Mouse (Mus musculus) ovary, postnatal 10 days (tissue): ENCODE data around the gene Myl3.

ENCODE experiments used
- DNase-seq: peaks from one replicate; pipeline ENCODE4 v3.0.0; 2022; ENCODE audit warnings: low spot score

The Myl3 gene

DNA sequence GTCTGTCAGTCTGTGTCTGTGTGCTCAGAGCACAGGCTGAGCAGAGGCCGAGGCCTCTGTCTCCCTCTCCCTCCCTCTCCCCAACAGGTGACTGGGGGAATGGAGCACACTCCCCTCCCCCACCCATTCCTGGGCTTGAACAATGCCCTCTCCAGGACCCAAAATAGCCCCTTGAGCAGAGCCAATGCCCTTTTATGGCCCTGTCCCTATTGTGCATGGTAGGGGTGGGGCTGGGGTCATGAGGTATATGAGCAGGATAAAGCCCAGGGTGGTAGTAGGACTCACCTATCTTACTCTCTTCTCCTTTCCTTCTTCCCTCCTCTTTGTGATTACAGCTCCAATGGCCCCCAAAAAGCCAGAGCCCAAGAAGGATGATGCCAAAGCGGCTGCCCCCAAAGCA is 21.7 kb downstream of the Myl3 start:
- no peak for DNase-seq

DNA sequence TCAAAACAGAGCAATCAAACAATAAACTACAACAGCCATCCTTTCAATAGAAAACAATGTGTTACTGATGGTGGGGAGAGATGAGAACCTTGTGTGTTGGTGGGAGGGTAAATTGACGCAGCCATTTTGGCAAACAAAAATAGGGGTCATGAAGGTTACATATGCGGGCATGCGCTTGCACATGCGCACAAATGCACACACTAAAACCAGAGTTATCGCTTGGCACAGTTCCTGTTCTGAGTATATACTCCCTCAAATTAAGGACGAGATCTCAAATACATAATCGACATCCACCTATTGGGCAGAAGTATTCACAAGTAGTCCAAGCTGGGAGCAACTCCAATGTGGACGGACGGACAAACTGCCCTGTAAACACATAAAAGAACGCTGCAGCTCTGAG is 30.7 kb downstream of the Myl3 start:
- no peak for DNase-seq

DNA sequence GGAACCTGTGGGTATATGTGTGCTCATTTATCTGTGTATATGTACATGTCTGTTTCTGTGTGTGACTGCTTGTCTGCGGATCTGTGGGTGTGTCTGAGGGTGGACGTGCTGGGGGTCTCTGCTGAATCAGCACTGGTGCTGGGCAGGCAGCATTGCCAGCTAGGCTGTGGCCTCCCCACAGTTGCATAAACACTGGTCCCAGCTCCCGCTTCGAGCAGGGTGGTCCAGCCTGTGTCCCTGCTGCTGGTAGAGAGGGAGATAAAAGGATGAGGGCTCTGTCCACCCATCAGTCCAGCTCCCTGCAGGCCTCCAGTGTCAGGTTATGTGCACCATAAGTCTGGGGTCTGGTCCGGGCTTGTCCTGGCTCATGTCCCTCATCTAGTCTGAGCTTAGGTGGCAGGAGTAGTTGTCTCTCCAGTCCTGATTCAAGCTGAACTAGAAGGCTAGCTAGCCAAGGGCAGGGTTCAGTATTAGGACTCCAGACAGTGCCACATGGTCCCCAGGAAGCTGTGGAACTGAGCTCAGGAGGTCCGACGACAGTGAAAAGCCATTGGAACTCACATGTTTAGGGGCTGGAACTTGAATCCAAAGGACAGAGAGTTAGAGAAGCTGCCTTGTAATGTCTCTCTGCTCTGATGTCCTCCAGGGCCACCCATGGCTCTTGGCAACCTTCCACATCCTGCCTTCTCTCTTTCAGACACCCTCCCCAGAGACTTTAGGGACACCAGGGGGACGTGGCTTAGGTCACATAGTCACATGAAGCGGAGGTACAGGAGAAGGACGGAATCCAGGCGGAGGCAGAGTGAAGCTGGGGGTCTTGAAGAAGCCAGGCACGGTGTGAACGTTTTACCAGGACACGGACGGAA is 33.0 kb downstream of the Myl3 start:
- no peak for DNase-seq

DNA sequence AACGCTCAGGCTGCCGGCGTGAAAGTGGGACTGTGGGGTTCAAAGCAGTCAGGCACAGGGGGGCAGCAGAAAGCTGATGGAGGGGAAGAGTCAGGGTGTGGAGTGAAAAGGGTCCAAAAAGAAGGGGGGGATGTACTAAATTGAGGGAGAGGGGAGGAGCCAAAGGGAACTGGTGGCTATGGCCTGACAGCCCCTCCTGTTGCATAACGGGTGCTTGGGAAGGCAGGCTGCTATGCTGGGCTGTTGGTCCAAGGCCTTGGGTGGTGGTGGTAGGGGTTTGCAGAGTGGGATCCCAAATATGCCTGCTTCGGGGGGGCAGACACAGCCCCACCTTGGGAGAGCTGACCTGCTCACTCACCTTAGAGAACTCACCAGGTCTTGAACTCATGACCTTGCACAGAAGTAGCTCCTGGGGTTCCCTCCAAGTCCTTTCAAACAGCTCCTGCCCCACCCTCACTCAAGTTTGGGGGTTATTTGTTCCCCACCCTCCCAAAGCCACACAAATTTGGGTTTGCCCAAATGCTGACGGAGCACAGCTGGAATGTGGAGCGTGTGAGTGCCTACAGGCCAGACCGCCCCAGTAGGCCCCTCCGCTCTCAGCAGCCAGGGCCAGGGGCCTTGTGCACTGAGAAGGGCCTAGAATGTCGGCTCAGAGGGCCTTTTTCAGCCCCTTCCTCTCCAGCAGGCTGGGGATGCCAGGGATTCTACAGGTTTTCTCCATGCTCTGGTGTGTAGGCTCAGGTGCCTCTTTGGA is 33.8 kb downstream of the Myl3 start:
- DNase-seq, result no peak

DNA sequence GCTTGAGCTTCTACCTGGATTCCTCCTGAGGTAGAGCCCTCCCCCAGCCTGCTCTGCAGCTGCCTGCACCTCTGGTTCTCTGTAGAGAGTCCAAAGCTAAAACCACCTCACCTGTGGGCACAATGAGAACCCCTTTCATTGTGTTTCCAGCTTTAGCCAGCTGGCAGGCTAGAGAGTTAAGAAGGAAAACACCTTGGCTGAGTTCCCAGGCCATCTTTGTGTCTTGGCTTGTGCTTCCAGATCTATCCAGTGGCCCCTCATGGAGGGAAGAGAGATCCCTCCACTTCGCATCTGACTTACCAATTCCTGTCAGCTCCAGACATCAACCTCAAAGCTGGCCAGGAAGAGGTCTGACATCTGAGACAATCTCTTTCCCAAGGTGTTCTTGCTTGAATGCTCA is 36.4 kb downstream of the Myl3 start:
- DNase-seq, result no peak

DNA sequence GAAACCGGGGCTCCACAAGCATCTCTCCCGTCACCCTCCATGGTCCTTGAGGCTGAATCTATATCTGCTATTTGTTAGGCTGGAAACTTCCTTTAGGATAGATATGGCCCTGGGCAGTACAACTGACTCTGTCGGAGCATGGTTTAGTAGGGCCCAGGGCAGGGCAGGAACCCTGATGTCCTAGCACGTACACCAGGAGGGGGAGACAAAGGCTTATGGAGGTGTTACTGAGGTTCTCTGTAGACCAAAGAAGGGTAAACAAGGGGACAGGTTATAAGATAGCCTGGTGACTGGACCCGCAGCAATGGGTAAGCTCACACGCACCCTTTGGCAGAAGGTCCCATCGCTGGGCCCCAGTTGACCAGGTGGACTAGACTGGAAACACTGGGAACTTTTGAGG is 36.9 kb downstream of the Myl3 start:
- no peak for DNase-seq

DNA sequence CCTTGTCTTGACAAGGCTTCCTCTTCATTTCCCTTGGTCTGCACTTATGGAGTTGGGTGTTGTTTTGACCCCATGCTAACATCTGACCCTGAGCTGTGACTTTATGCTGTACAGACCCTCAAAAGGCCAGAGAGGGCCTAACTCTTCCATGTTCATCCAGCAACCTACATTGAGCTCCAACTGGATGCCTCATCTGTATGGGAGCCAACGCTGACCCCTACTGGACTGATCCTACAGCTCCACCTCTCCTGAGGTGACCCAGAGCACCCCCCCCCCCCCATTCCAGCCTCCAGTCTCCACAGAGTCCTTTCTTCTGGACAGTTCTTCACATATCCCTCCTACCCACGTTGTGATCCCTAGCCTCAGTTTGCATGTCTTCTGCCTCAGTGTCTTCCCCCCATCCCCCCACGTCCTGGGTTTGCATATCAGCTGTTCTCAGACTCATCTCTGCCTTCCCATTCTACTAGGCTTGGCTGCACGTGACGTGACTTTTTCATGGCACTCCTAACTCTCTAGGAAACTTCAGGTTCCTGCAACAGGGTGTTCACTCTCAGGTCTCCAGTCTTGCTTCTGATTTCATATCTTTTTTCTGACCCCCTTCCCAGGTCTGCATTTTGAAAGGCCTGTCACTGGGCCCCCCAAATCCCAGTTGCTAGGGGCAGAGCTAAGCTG is 37.7 kb downstream of the Myl3 start:
- no peak for DNase-seq

DNA sequence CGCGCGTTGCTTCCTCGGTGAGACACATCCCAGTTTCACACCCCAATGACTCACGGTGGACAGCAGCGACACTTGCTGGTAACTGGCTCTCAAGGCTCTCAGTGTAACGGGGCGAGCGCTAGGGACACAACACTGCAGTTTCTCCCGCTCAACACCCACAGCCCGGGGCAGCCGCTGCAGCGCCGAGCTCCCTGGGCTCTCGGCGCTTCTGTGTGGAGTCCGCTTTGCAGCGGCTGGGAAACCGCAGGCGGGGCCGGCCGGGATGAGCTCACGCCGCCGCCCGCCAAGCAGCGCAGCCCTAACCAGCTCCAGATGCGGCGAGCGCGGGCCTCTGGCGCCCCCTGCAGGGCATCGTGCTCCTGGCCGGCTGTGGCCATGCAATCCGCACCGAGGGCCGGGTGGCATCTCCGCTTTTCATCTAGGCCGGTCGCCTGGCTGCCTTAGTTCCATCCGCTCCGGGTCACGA is 39.6 kb downstream of the Myl3 start:
- DNase-seq, result peak; percentile 95

DNA sequence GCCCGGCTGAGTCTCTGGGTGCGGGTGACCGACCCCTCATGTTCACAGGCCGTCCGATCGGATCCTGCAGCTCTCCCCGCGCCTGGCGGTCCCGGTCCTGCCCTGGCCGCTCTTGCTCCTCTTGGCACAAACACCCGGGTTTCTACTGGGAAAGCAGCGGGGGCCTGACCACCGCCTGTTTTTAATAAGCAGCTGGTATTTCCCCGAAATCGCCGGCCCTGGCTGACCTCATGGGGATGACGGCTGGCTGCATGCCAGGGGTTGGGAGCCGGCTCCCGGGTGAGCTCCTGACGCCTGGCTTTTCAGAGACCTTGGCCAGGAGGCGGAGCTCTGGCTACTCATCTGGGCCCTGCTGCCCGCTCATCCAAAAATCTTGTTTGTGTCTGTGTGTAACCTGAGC is 40.1 kb downstream of the Myl3 start:
- DNase-seq, result peak; percentile 85

DNA sequence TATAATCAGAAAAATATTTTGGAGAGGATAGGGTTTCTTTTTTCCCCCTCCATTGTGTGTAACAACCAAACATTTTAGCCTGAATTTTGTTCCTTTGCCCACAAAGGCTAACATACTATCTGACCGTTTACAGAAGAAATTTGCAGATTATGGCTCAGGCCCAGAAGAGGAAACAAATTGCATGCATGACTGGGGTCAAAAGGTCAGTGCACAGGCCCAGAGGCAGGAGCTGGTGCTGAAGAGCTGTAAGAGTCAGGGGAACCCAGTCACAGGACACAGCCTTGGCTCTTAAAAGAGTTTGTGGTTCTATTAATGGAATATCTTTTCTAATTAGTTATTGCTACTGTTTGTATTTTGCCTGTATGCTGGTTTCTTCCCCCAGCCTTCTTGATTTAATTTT is 42.0 kb downstream of the Myl3 start:
- no peak for DNase-seq

DNA sequence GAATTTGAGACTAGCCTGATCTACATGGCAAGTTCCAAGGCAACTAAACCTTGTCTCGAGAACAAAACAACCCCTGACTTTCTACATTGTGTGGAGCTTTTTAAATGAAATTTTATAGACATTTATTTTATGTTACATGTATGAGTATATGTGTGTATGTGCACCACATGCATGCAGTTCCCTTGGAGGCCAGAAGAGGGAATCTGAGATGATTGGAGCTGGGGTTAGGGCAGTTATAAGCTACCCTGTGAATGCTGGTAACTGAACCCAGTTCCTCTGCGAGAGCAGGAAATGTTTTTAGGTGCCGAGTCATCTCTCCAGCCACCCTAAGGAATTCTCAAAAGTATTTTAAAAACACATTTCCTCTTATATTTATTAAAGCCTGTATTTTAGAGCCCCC is 46.5 kb downstream of the Myl3 start:
- DNase-seq, result no peak

DNA sequence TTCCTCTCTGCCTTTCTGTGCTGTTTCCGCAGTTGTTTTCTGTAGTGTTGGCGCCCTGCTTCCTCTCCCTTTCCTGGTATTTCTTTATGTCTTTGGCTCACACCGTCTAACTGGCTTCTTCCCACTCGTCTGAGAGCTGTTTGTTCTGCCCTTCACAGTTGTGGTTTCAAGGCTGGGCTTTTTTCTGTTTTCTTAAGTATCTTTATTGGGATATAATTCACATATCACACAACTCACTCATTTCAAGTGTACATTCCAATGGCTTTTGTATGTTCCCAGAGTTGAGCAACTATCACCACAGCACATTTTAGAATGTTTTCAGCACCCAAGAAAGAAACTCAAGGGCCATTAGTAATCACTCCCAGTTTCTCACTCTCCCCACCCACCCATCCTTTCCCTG is 48.8 kb downstream of the Myl3 start:
- no peak for DNase-seq

DNA sequence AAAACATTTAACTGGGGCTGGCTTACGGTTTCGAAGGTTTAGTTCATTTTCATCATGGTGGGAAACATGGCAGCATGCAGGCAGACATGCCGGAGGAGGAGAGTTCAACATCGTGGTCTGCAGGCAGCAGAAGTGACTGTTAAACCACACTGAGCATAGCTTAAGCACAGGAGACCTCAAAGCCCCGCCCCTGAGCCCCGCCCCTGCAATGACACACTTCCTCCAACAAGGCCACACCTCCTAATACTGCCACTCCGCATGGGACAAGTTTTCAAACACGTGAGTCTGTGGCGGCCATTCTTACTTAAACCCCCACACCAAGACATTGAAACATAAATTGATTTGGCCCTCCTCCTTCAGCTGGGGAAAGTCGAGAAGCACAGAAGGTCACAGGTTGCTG is 55.4 kb downstream of the Myl3 start:
- no peak for DNase-seq

DNA sequence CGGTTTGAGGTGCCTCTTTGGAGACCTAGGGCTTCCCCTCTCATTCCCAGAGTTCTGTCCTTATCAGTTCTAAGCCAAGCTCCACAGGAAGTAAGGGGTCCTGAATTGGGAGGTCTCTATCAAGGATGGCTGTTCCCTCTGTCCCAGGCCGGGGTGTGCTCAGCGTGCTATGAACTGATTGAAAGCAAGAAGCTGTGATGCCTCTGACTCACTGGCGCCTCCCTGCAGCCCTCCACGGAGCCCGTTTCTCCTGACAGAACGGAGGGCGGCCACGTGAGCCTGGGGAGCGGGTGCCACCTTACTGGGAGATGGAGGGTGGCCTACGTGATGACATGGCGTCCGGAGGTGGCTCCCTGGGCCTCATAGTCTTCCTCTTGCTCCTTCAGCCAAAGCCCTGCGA is 56.2 kb downstream of the Myl3 start, which contains the start of gene Prss42:
TSS of gene Prss42 (plus strand) at position 301 of the 400 bp plus-strand sequence.
- DNase-seq, result no peak

DNA sequence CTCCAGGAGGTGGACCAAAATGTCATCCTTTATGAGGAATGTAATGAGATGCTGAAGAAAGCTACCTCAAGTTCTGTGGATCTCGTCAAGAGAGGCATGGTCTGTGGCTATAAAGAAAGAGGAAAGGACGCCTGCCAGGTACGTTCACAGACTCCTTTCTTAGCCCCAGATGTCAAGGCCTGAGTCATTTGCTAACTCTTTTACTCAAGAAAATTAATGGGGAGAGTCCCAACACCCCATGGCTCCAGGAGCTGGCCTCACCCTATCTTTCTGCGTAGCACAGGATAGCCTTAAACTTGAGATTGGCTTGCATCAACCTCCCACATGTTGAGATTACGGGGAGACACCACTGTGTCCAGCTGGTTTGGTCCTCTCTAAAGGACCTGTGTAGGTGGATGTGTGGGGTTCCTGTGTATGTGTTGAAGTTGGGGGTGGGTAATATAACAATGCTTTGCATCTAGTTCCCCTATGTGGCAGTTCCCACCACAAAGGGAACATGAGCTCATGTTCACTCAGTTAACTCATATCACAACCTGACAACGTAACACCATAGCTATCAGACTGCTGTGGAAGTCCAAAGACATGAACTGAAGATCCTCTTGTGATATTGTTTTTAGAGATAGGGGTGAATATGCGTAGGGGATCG is 59.3 kb downstream of the Myl3 start:
- DNase-seq, result no peak

DNA sequence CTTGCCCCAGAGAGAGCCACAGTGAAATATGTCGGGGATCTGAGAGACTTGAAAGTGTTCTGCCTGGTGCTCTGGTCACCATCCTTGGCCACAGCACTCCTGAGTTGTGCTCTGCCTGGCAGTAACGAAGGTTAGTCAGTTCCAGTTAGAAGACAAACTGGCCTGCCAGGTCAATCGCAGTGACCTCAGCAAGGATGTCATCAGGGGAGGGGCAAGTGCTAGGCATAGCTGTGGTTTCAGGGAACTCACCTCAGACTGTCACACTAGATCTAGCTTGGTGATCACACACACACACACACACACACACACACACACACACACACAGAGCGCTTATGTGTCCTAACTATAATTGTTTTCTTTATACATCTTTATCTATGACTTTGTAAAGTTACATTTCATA is 61.6 kb downstream of the Myl3 start:
- no peak for DNase-seq

DNA sequence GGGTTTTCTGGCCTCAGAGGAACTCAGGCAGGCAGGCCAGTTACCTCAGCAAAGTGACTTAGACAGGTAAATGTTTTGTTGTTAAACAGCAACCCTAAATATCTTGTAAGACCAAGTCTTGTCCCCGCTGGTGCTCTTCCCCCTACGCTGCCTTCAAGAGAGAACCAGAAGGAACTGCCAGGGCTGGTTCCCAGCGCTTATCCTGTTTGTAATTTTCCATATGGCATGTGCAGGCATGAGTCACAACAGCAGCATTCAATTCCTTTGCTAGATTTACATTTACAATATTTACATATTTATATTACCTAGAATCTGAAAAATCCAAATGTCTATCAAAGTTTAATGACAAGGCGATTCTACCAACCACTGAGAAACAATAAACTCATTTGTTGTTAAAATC is 68.4 kb downstream of the Myl3 start:
- DNase-seq, result no peak

DNA sequence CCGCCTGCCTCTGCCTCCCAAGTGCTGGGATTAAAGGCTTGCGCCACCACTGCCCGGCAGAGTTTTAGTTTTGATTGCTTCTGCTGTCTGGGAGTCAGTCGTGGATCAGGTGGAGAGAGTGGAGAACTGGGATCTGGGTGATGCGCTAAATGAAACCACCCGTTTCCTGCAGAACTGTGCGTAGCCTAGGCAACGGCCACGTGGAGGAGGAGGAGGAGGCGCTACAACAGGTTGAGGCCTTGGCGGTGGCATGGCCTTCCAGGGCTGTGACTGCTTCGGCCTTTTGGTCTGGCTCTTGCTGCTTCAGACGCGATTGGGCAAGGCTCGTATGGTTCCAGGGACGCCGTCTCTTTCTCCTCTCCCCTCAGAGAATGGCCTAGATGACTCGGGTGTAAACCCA is 72.1 kb downstream of the Myl3 start, which contains the start of gene Prss44:
TSS of gene Prss44 (plus strand) at position 206 of the 400 bp plus-strand sequence.
- no peak for DNase-seq
